Mouse (Mus musculus): ENCODE measurements around the gene Dnajb12. TPM values are rescaled to one million over a fixed set of nuclear protein-coding genes. Genes with fewer than 3 reads are reported as not detected.
A peak's percentile ranks its signal among the peaks of the same experiment; 100 is the strongest.

Gene Dnajb12
- polyA plus RNA-seq, 1 experiment: 31.5 TPM

- Histone ChIP-seq H3K4me3 (ENCODE audit: insufficient read depth, low read length) (no peak overlapping the region), H3K27ac (ENCODE audit: insufficient read depth, low read length) (no peak overlapping the region), H3K4me1 (ENCODE audit: control insufficient read depth, insufficient read depth, low read length) (peaks cover 19% of the 10 kb centered on the region)
- TF ChIP-seq CTCF (IDR thresholded peaks at IDR 0.05; ENCODE audit: borderline replicate concordance, insufficient read depth, low read length) (no peak), POLR2A (IDR thresholded peaks at IDR 0.05; ENCODE audit: low read depth, low read length) (no peak)
Measured at GRCm38 (mm10) chr10:59911561-59912198, 32.3 kb downstream of the Dnajb12 start.

- peak overlapping the region; percentile 59 for H3K27ac ChIP-seq (ENCODE audit: insufficient read depth, low read length)
- H3K4me3 ChIP-seq (ENCODE audit: insufficient read depth, low read length): no peak overlapping the region
- no peak for TF ChIP-seq POLR2A (IDR thresholded peaks at IDR 0.05; ENCODE audit: low read depth, low read length)
- TF ChIP-seq CTCF (IDR thresholded peaks at IDR 0.05; ENCODE audit: borderline replicate concordance, insufficient read depth, low read length): no peak
- peaks cover 18% of the 10 kb centered on the region for H3K4me1 ChIP-seq (ENCODE audit: control insufficient read depth, insufficient read depth, low read length)
Measured at GRCm38 (mm10) chr10:59915196-59915962, 36.0 kb downstream of the Dnajb12 start.

GRCm38 (mm10) chr10:59916159-59916558, 36.8 kb downstream of the Dnajb12 start:
- TF ChIP-seq POLR2A (IDR thresholded peaks at IDR 0.05; ENCODE audit: low read depth, low read length) (0 out of 2 replicates have a peak, but pooled peaks have one; percentile 25), CTCF (IDR thresholded peaks at IDR 0.05; ENCODE audit: borderline replicate concordance, insufficient read depth, low read length) (no peak)
- Histone ChIP-seq H3K4me3 (ENCODE audit: insufficient read depth, low read length) (no peak overlapping the region), H3K27ac (ENCODE audit: insufficient read depth, low read length) (peak overlapping the region; percentile 59), H3K4me1 (ENCODE audit: control insufficient read depth, insufficient read depth, low read length) (peaks cover 14% of the 10 kb centered on the region)

DNA sequence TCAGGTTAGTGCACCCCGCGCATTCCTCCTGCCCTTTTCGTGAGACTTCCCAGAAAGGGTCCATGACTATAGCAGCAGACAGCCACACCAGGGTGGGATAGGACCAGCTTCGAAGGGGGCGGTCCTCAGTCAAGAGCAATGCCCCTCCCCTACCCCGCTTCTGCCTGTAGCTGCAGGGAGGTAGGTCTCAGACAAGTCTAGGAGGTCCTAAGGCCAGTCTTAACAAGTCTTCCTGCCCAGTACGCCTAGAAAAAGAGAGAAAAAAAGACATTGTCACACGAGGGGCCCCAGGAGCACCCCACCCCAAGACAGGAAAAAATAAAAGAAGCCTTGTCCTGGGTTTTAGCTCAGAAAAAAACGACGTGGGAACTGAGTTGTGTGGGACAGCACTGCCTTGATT, 37.3 kb downstream of the Dnajb12 start:
- peak overlapping the region; percentile 88 for H3K27ac ChIP-seq (ENCODE audit: insufficient read depth, low read length)
- H3K4me3 ChIP-seq (ENCODE audit: insufficient read depth, low read length): no peak overlapping the region
- peaks cover 12% of the 10 kb centered on the region for H3K4me1 ChIP-seq (ENCODE audit: control insufficient read depth, insufficient read depth, low read length)
- no peak for TF ChIP-seq CTCF (IDR thresholded peaks at IDR 0.05; ENCODE audit: borderline replicate concordance, insufficient read depth, low read length)
- TF ChIP-seq POLR2A (IDR thresholded peaks at IDR 0.05; ENCODE audit: low read depth, low read length): peak; percentile 37

GRCm38 (mm10) chr10:59918111-59918510, 38.8 kb downstream of the Dnajb12 start:
- TF ChIP-seq POLR2A (IDR thresholded peaks at IDR 0.05; ENCODE audit: low read depth, low read length): no peak
- TF ChIP-seq CTCF (IDR thresholded peaks at IDR 0.05; ENCODE audit: borderline replicate concordance, insufficient read depth, low read length): no peak
- peak overlapping the region; percentile 74 for H3K27ac ChIP-seq (ENCODE audit: insufficient read depth, low read length)
- H3K4me1 ChIP-seq (ENCODE audit: control insufficient read depth, insufficient read depth, low read length): peaks cover 12% of the 10 kb centered on the region
- H3K4me3 ChIP-seq (ENCODE audit: insufficient read depth, low read length): no peak overlapping the region

GRCm38 (mm10) chr10:59919494-59920181, 40.3 kb downstream of the Dnajb12 start:
- Histone ChIP-seq H3K4me3 (ENCODE audit: insufficient read depth, low read length) (no peak overlapping the region), H3K4me1 (ENCODE audit: control insufficient read depth, insufficient read depth, low read length) (peaks cover 14% of the 10 kb centered on the region), H3K27ac (ENCODE audit: insufficient read depth, low read length) (peak overlapping the region; percentile 79)
- TF ChIP-seq CTCF (IDR thresholded peaks at IDR 0.05; ENCODE audit: borderline replicate concordance, insufficient read depth, low read length) (no peak), POLR2A (IDR thresholded peaks at IDR 0.05; ENCODE audit: low read depth, low read length) (no peak)

DNA sequence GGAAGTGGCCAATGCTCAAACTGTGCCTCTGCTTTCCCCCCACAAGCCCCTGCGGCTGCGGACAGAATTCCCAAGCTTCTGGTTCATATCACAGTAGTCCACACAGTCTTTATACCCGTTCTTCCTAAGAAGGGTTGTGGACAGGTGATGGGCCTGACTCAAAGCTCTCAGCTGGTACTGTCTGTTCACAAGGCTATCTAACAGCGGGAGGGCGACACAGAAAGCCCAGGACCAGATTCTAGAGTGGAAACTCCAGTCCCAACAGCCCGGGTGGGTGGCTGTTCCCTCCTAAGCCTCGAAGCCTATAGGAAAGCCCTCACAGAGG, 41.1 kb downstream of the Dnajb12 start:
- peaks cover 14% of the 10 kb centered on the region for H3K4me1 ChIP-seq (ENCODE audit: control insufficient read depth, insufficient read depth, low read length)
- no peak overlapping the region for H3K4me3 ChIP-seq (ENCODE audit: insufficient read depth, low read length)

GRCm38 (mm10) chr10:59920810-59921681, 41.7 kb downstream of the Dnajb12 start:
- Histone ChIP-seq H3K4me3 (ENCODE audit: insufficient read depth, low read length) (no peak overlapping the region), H3K27ac (ENCODE audit: insufficient read depth, low read length) (peak overlapping the region; percentile 79), H3K4me1 (ENCODE audit: control insufficient read depth, insufficient read depth, low read length) (peaks cover 9% of the 10 kb centered on the region)
- TF ChIP-seq POLR2A (IDR thresholded peaks at IDR 0.05; ENCODE audit: low read depth, low read length): peak; percentile 56
- TF ChIP-seq CTCF (IDR thresholded peaks at IDR 0.05; ENCODE audit: borderline replicate concordance, insufficient read depth, low read length): no peak

More for the DNA sequence above, 41.1 kb downstream of the Dnajb12 start:
- peak overlapping the region; percentile 79 for H3K27ac ChIP-seq (ENCODE audit: insufficient read depth, low read length)
- TF ChIP-seq POLR2A (IDR thresholded peaks at IDR 0.05; ENCODE audit: low read depth, low read length): no peak

DNA sequence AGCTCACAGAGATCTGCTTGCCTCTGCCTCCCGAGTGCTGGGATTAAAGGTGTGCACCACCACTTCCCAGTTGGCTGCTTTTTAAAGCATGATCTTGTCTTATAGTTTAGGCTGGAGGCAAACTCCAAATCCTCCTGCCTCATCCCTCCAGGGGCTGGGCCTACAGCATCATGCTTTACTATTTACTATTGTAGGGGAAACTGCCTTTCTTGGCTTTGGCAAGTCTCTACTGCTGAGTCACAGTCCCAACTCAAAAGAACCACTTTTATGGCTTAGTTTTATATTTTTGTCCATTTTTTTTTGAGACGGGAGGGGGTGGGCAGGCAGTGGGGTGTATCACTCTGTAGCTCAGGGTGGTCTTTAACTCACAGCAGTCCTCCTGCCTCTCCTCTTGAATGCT, 44.1 kb downstream of the Dnajb12 start:
- Histone ChIP-seq H3K4me3 (ENCODE audit: insufficient read depth, low read length) (no peak overlapping the region), H3K27ac (ENCODE audit: insufficient read depth, low read length) (peak overlapping the region; percentile 71), H3K4me1 (ENCODE audit: control insufficient read depth, insufficient read depth, low read length) (peaks cover 5% of the 10 kb centered on the region; the same call in 1 of the 2 replicates)
- TF ChIP-seq POLR2A (IDR thresholded peaks at IDR 0.05; ENCODE audit: low read depth, low read length): no peak
- TF ChIP-seq CTCF (IDR thresholded peaks at IDR 0.05; ENCODE audit: borderline replicate concordance, insufficient read depth, low read length): no peak
